ENCODE assay signal across 18 mouse cellular contexts in genomic region chr14:77490699-77491098, GRCm38 (mm10).
"Had no signal": no experiment of that assay in that cellular context is flagged by ENCODE, and none has a peak within 500 bp of the region (broad histone marks: within the 10 kb centered on the region; RNA-seq: fewer than 3 reads in every experiment).

No protein-coding gene starts in this region.

- H3K9me3 ChIP-seq: midbrain, embryonic 10.5 days; midbrain, embryonic 12.5 days; neural tube, embryonic 13.5 days; neural tube, embryonic 15.5 days had no signal

- DNase-seq: lung, embryonic 14.5 days; lung, postnatal 10 days; lung, postnatal 4 days; midbrain, embryonic 14.5 days; retina, postnatal 1 day; right cerebral cortex, adult 18-20 months; right cerebral cortex, postnatal 25 days; right cerebral cortex, postnatal 4 days; spleen, adult 18-20 months; thymus, adult 18-20 months; thymus, postnatal 14 days; thymus, postnatal 36 days had no signal

- H3K27ac ChIP-seq: midbrain, embryonic 10.5 days; midbrain, embryonic 12.5 days; neural tube, embryonic 13.5 days; neural tube, embryonic 15.5 days had no signal

- H3K4me3 ChIP-seq: midbrain, embryonic 10.5 days; midbrain, embryonic 12.5 days; myocyte; neural tube, embryonic 13.5 days; neural tube, embryonic 15.5 days had no signal

- H3K4me1 ChIP-seq: midbrain, embryonic 10.5 days had no signal

- H3K36me3 ChIP-seq: midbrain, embryonic 10.5 days; midbrain, embryonic 12.5 days; neural tube, embryonic 13.5 days had no signal

- ATAC-seq: midbrain, embryonic 16.5 days had no signal

- H3K9ac ChIP-seq: lung, embryonic 14.5 days; midbrain, embryonic 12.5 days; neural tube, embryonic 13.5 days; neural tube, embryonic 15.5 days had no signal

- H3K4me2 ChIP-seq: lung, embryonic 14.5 days; midbrain, embryonic 12.5 days; neural tube, embryonic 13.5 days; neural tube, embryonic 15.5 days had no signal

- H3K27me3 ChIP-seq: midbrain, embryonic 12.5 days; neural tube, embryonic 13.5 days; neural tube, embryonic 15.5 days had no signal
